Mouse (Mus musculus) myocyte (in vitro differentiated cells): ENCODE measurements at regions not wholly inside any gene's neighbourhood (a gene's known extent, or its start where the extent isn't known, plus 50 kb on each side); places are given as distances from the start of the nearest gene placed in this dataset.

Experiments
- CEBPB ChIP-seq: IDR thresholded peaks from 2 replicates; pipeline ENCODE4 v1.6.1; 2011; ENCODE audit warnings: mild to moderate bottlenecking, moderate library complexity; ENCODE audit not compliant: poor library complexity, insufficient read depth, severe bottlenecking
- E2F4 ChIP-seq: IDR thresholded peaks from one replicate; pipeline ENCODE4 v1.6.1; 2011; ENCODE audit warnings: mild to moderate bottlenecking, control low read depth, moderate library complexity; ENCODE audit not compliant: insufficient read depth
- MAX ChIP-seq: IDR thresholded peaks from one replicate; pipeline ENCODE4 v1.6.1; 2011; ENCODE audit warnings: low read depth, mild to moderate bottlenecking, control low read depth
- MYOD1 ChIP-seq, 3 experiments: IDR thresholded peaks; one replicate each; pipeline ENCODE4 v1.6.1; 2011; ENCODE audit warnings: control low read depth in 2 of 3, low read depth in 2 of 3, mild to moderate bottlenecking in 2 of 3, moderate library complexity in 1 of 3; ENCODE audit not compliant: insufficient read length in 2 of 3, control insufficient read depth in 1 of 3
- MYOG ChIP-seq, 3 experiments: IDR thresholded peaks; one replicate each; pipeline ENCODE4 v1.6.1; 2011; ENCODE audit warnings: control low read depth in 2 of 3, low read depth in 2 of 3, mild to moderate bottlenecking in 2 of 3; ENCODE audit not compliant: insufficient read length in 2 of 3, control insufficient read depth in 1 of 3, insufficient read depth in 1 of 3
- POLR2A ChIP-seq: IDR thresholded peaks from one replicate; pipeline ENCODE4 v1.6.1; 2011; ENCODE audit warnings: low read depth, mild to moderate bottlenecking, control low read depth, moderate library complexity; ENCODE audit not compliant: insufficient read length
- POLR2AphosphoS2 ChIP-seq: IDR thresholded peaks from one replicate; pipeline ENCODE4 v1.6.1; 2011; ENCODE audit warnings: low read depth, control low read depth; ENCODE audit not compliant: insufficient read length
- REST ChIP-seq: IDR thresholded peaks from one replicate; pipeline ENCODE4 v1.6.1; 2011; ENCODE audit warnings: mild to moderate bottlenecking, control low read depth, moderate library complexity; ENCODE audit not compliant: insufficient read depth, insufficient read length
- SRF ChIP-seq: IDR thresholded peaks from one replicate; pipeline ENCODE4 v1.6.1; 2011; ENCODE audit warnings: low read depth; ENCODE audit not compliant: control insufficient read depth, insufficient read length
- TCF12 ChIP-seq: IDR thresholded peaks from one replicate; pipeline ENCODE4 v1.6.1; 2011; ENCODE audit warnings: mild to moderate bottlenecking, control low read depth; ENCODE audit not compliant: poor library complexity, insufficient read depth, severe bottlenecking
- TCF3 ChIP-seq: IDR thresholded peaks from one replicate; pipeline ENCODE4 v1.6.1; 2011; ENCODE audit warnings: low read depth, control low read depth; ENCODE audit not compliant: insufficient read length
- USF1 ChIP-seq: IDR thresholded peaks from one replicate; pipeline ENCODE4 v1.6.1; 2011; ENCODE audit warnings: low read depth, mild to moderate bottlenecking, control low read depth, moderate library complexity

DNA sequence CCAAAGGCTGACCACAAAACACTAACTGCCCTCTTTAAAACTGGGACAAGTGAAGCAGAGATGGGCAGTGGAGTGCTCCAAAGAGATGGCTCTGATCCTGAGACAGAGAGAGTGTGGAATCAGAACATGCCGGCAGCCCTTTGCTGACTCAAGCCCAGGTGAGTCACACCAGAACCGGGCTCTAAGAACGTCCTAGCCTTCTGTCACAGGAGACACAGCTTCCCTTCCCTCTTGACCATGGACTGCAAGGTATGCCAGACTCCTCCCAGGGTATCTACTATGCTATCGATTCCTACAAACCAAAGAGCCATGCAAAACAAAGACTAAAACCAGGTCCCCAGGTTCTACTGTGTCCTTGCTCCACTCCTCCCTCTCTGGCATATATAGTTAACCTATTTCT lies 98.0 kb downstream of the Dhx15 start:
- TF ChIP-seq POLR2A = no peak
- TF ChIP-seq CEBPB = no peak
- TF ChIP-seq MAX = no peak
- TF ChIP-seq E2F4 = no peak
- no peak for TF ChIP-seq MYOG (IDR thresholded peaks at IDR 0.05; ENCODE audit: control insufficient read depth in 1 of 3, insufficient read depth in 1 of 3, insufficient read length in 2 of 3, low read depth in 2 of 3)
- no peak for TF ChIP-seq POLR2AphosphoS2
- no peak for TF ChIP-seq USF1
- no peak for TF ChIP-seq TCF3
- no peak for TF ChIP-seq TCF12
- TF ChIP-seq REST = no peak
- no peak for TF ChIP-seq MYOD1 (IDR thresholded peaks at IDR 0.05; ENCODE audit: control insufficient read depth in 1 of 3, insufficient read length in 2 of 3, low read depth in 2 of 3)
- no peak for TF ChIP-seq SRF
